Mouse (Mus musculus) liver, adult 2 months (tissue): ENCODE data around the gene Dgkz.

ENCODE experiments used
- CTCF ChIP-seq: fragments of 200-500 bp; IDR thresholded peaks from 2 replicates; pipeline ENCODE4 v1.5.1; 2011; ENCODE audit warnings: low read depth, low read length, control low read depth
- POLR2A ChIP-seq: fragments of 200-500 bp; IDR thresholded peaks from 2 replicates; pipeline ENCODE4 v1.6.1; 2011; ENCODE audit warnings: low read length, control low read depth; ENCODE audit not compliant: insufficient read depth; ENCODE audit errors: extremely low read depth

- TF ChIP-seq POLR2A: no peak
- TF ChIP-seq CTCF: no peak
These were observed 7.7 kb downstream of the Dgkz start for GRCm38 (mm10) chr2:91967962-91968361.
